Mouse (Mus musculus): Measurements from ENCODE around the gene Ralgds. TPM values are rescaled to one million over a fixed set of nuclear protein-coding genes. Genes with fewer than 3 reads are reported as not detected.

Ralgds gene
- polyA plus RNA-seq, 1 experiment from 2014 or later, result 15.6 TPM

- Histone ChIP-seq H3K9me3 (ENCODE audit: control insufficient read depth) (no peaks in the 10 kb centered on the region), H3K9ac (ENCODE audit: low read depth, low read length) (no peak overlapping the region), H3K27ac (ENCODE audit: low read depth, low read length) (no peak overlapping the region; the same call in 1 of the 2 replicates), H3K36me3 (ENCODE audit: control insufficient read depth, insufficient read depth) (peaks cover 12% of the 10 kb centered on the region; the same call in 1 of the 2 replicates), H3K4me3 (ENCODE audit: low read depth, low read length) (no peak overlapping the region), H3K4me2 (replicated peaks; ENCODE audit: low read depth) (no peak overlapping the region), H3K4me1 (replicated peaks; ENCODE audit: control insufficient read depth, insufficient read depth, low read length) (peaks cover 29% of the 10 kb centered on the region; the same call in 1 of the 2 replicates), H3K27me3 (replicated peaks; ENCODE audit: control insufficient read depth, insufficient read depth, low read length) (no peaks in the 10 kb centered on the region)
- peak; percentile 34 for ATAC-seq
- no peak for TF ChIP-seq CTCF (IDR thresholded peaks at IDR 0.05; ENCODE audit: low read depth)
- WGBS, result 60% methylated on average over 11 of the region's 11 CpGs
These were observed 24.1 kb downstream of the Ralgds start for GRCm38 (mm10) chr2:28536766-28537633.

- WGBS, result 39% methylated on average over 4 of the region's 4 CpGs
- ATAC-seq, result no peak
- TF ChIP-seq CTCF (IDR thresholded peaks at IDR 0.05; ENCODE audit: low read depth), result no peak
- Histone ChIP-seq H3K27ac (ENCODE audit: low read depth, low read length) (peak overlapping the region; percentile 50; the same call in 1 of the 2 replicates), H3K27me3 (replicated peaks; ENCODE audit: control insufficient read depth, insufficient read depth, low read length) (no peaks in the 10 kb centered on the region), H3K4me2 (replicated peaks; ENCODE audit: low read depth) (no peak overlapping the region), H3K4me3 (ENCODE audit: low read depth, low read length) (no peak overlapping the region), H3K9ac (ENCODE audit: low read depth, low read length) (no peak overlapping the region), H3K36me3 (ENCODE audit: control insufficient read depth, insufficient read depth) (peaks cover 17% of the 10 kb centered on the region), H3K9me3 (ENCODE audit: control insufficient read depth) (no peaks in the 10 kb centered on the region), H3K4me1 (replicated peaks; ENCODE audit: control insufficient read depth, insufficient read depth, low read length) (peaks cover 28% of the 10 kb centered on the region; the same call in 1 of the 2 replicates)
These were observed 24.7 kb downstream of the Ralgds start for GRCm38 (mm10) chr2:28537634-28537920.

DNA sequence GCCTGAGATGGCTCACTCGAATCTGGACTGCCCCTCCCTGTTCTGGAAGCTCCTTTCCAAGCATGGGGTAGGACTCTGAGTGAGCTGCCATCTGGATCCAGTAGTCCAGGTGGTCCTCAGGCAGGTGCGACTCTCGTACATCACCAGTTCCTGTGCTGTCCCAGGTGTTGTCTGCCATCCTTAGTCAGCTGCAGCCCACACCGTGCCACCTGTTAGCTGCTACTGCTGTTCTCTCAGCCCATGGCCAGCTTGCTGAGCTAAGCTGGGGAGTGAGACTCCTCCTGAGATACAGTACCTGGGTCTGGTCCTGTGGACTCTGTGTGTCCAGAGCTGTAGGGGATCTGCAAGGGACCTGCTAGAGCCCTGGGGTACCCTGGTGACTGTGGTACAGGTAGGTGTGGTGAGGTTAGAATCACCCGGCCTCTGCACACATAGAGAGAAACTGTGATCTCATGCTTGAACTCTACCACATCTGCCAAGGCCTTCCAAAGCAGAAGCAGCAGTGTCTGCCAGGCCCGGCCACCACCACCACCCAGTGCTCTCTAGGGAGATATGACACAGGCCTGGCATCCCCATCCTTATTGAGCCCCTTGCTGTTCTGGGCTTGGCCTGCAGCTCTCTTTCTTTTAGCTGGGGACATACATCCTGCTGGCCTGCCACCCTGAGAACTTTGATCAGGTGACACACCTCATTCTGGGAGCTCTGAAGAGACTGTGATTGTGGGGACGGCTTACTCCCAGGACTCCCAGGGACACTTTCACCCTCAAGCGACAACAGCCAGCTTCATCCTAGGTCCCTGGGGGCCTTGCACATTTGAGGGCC is 25.3 kb downstream of the Ralgds start:
- Histone ChIP-seq H3K4me2 (replicated peaks; ENCODE audit: low read depth) (no peak overlapping the region), H3K9ac (ENCODE audit: low read depth, low read length) (no peak overlapping the region), H3K27ac (ENCODE audit: low read depth, low read length) (peak overlapping the region; percentile 50), H3K27me3 (replicated peaks; ENCODE audit: control insufficient read depth, insufficient read depth, low read length) (no peaks in the 10 kb centered on the region), H3K9me3 (ENCODE audit: control insufficient read depth) (no peaks in the 10 kb centered on the region), H3K36me3 (ENCODE audit: control insufficient read depth, insufficient read depth) (peaks cover 21% of the 10 kb centered on the region), H3K4me1 (replicated peaks; ENCODE audit: control insufficient read depth, insufficient read depth, low read length) (peaks cover 26% of the 10 kb centered on the region; the same call in 1 of the 2 replicates), H3K4me3 (ENCODE audit: low read depth, low read length) (no peak overlapping the region)
- TF ChIP-seq CTCF (IDR thresholded peaks at IDR 0.05; ENCODE audit: low read depth), result no peak
- peak; percentile 37; the same call in 1 of the 2 replicates for ATAC-seq
- WGBS, result 52% methylated on average over 8 of the region's 8 CpGs

GRCm38 (mm10) chr2:28538817-28539128 is 25.8 kb downstream of the Ralgds start:
- Histone ChIP-seq H3K4me3 (ENCODE audit: low read depth, low read length) (no peak overlapping the region), H3K27me3 (replicated peaks; ENCODE audit: control insufficient read depth, insufficient read depth, low read length) (no peaks in the 10 kb centered on the region), H3K9me3 (ENCODE audit: control insufficient read depth) (no peaks in the 10 kb centered on the region), H3K9ac (ENCODE audit: low read depth, low read length) (no peak overlapping the region), H3K4me2 (replicated peaks; ENCODE audit: low read depth) (0 out of 2 replicates have a peak overlapping the region, but pooled peaks have one; percentile 9), H3K36me3 (ENCODE audit: control insufficient read depth, insufficient read depth) (peaks cover 27% of the 10 kb centered on the region), H3K27ac (ENCODE audit: low read depth, low read length) (peak overlapping the region; percentile 54; the same call in 1 of the 2 replicates), H3K4me1 (replicated peaks; ENCODE audit: control insufficient read depth, insufficient read depth, low read length) (peaks cover 23% of the 10 kb centered on the region; the same call in 1 of the 2 replicates)
- no peak for TF ChIP-seq CTCF (IDR thresholded peaks at IDR 0.05; ENCODE audit: low read depth)
- WGBS, result 100% methylated on average over 1 of the region's 1 CpGs
- 0 out of 2 replicates have a peak, but pooled peaks have one; percentile 2 for ATAC-seq

- H3K36me3 ChIP-seq (ENCODE audit: control insufficient read depth, insufficient read depth), result peaks cover 31% of the 10 kb centered on the region
- 57% methylated on average over 7 of the region's 7 CpGs for WGBS
- H3K4me3 ChIP-seq (ENCODE audit: low read depth, low read length), result no peak overlapping the region
- peaks cover 23% of the 10 kb centered on the region; the same call in 1 of the 2 replicates for H3K4me1 ChIP-seq (replicated peaks; ENCODE audit: control insufficient read depth, insufficient read depth, low read length)
- no peaks in the 10 kb centered on the region for H3K9me3 ChIP-seq (ENCODE audit: control insufficient read depth)
- no peak for TF ChIP-seq CTCF (IDR thresholded peaks at IDR 0.05; ENCODE audit: low read depth)
- peak; percentile 29; the same call in 1 of the 2 replicates for ATAC-seq
- no peak overlapping the region for H3K9ac ChIP-seq (ENCODE audit: low read depth, low read length)
- 0 out of 2 replicates have a peak overlapping the region, but pooled peaks have one; percentile 9 for H3K4me2 ChIP-seq (replicated peaks; ENCODE audit: low read depth)
- H3K27ac ChIP-seq (ENCODE audit: low read depth, low read length), result peak overlapping the region; percentile 54; the same call in 1 of the 2 replicates
- no peaks in the 10 kb centered on the region for H3K27me3 ChIP-seq (replicated peaks; ENCODE audit: control insufficient read depth, insufficient read depth, low read length)
These were observed 26.3 kb downstream of the Ralgds start for GRCm38 (mm10) chr2:28539206-28539605.

DNA sequence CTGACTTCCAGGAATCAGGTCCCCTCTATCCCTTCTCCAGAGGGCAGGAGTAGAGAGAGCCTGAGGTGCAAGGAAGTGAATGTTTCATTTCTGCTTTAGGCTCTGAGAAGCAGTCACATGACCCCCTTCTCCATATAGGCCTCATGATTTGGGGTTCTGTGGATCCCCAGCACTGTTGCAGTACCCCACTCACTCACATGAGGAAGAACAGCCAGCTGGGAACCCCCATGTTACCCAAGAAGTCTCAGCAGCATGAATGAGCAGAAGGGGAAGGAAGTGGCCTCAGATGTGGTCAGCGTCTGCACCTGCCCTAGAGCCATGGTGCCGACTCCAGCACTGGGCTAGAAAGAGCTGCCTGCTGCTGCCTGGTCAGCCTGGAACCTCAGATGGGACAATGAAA is 27.0 kb downstream of the Ralgds start:
- Histone ChIP-seq H3K9me3 (ENCODE audit: control insufficient read depth) (no peaks in the 10 kb centered on the region), H3K4me1 (replicated peaks; ENCODE audit: control insufficient read depth, insufficient read depth, low read length) (0 out of 2 replicates have a peak, but pooled peaks cover 23% of the 10 kb centered on the region), H3K4me3 (ENCODE audit: low read depth, low read length) (no peak overlapping the region), H3K27ac (ENCODE audit: low read depth, low read length) (peak overlapping the region; percentile 21; the same call in 1 of the 2 replicates), H3K27me3 (replicated peaks; ENCODE audit: control insufficient read depth, insufficient read depth, low read length) (no peaks in the 10 kb centered on the region), H3K9ac (ENCODE audit: low read depth, low read length) (no peak overlapping the region), H3K4me2 (replicated peaks; ENCODE audit: low read depth) (no peak overlapping the region), H3K36me3 (ENCODE audit: control insufficient read depth, insufficient read depth) (peaks cover 38% of the 10 kb centered on the region)
- no peak for TF ChIP-seq CTCF (IDR thresholded peaks at IDR 0.05; ENCODE audit: low read depth)
- 77% methylated on average over 2 of the region's 2 CpGs for WGBS
- ATAC-seq, result no peak

Data from intestine, postnatal 0 days (tissue).